Mouse (Mus musculus): ENCODE results near the gene Dclk1. TPM values are rescaled to one million over a fixed set of nuclear protein-coding genes. Genes with fewer than 3 reads are reported as not detected.
A peak's percentile ranks its signal among the peaks of the same experiment; 100 is the strongest.

The Dclk1 gene
- polyA plus RNA-seq, 1 experiment from 2014 or later: 253 TPM

DNA sequence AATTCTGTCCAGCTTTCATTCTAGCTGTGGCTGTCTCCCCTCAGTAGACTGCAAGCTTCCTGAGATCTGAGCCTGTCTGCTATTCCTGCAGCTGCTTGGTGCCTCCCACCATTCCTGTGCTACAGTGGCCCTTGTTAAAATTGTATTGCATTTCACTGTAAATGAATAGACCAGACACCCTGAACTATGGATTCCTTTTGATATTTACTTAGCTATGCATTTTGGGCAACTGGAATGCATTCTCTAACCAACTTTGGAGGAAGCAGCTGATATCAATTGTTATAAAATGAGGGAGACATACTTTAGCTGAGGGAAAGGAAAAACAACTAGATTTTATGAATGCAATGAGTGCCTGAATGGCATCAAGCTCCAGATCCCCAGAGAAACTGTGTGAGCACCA lies 63.5 kb downstream of the Dclk1 start:
- H3K27me3 ChIP-seq: no peaks in the 10 kb centered on the region
- H3K36me3 ChIP-seq: no peaks in the 10 kb centered on the region
- H3K27ac ChIP-seq (replicated peaks): no peak overlapping the region
- no peak overlapping the region for H3K9ac ChIP-seq (replicated peaks)
- no peaks in the 10 kb centered on the region for H3K9me3 ChIP-seq
- H3K4me3 ChIP-seq: no peak overlapping the region
- no peak for ATAC-seq (replicated peaks)
- no peak overlapping the region for H3K4me2 ChIP-seq (replicated peaks)
- peaks cover 8% of the 10 kb centered on the region; the same call in 1 of the 2 replicates for H3K4me1 ChIP-seq

DNA sequence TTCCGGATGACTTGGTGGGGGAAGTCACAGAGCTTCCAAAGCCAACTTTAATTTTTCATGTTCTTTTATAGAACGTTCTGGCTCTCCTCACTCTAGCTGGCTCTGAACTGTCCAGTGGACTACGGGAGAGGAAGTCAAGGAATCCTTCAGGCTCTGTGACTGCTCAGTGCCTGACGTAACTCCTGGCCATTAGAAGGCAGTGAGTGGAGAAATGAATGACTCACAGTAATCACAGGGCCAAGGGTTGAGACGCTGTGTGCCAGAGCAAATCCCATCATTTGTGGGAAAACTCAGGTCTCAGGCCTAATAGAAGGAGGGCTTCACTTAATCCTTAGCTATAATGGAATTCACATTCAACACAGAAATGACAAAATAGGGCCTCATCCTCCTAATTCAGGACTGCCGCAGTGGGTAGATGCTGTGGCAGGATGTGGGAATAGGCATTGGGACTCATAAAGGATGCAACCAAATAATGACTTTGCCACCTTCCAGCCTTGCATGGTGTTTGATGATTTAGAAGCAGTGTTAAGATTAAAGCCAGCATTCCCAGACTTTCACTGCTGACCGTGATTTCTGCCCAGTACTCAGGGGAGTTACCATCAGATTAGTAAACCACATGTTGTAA lies 65.5 kb downstream of the Dclk1 start:
- H3K4me2 ChIP-seq (replicated peaks): no peak overlapping the region
- no peaks in the 10 kb centered on the region for H3K27me3 ChIP-seq
- H3K4me1 ChIP-seq: peaks cover 13% of the 10 kb centered on the region
- ATAC-seq (replicated peaks): no peak
- no peak overlapping the region for H3K4me3 ChIP-seq
- no peaks in the 10 kb centered on the region for H3K9me3 ChIP-seq
- H3K9ac ChIP-seq (replicated peaks): no peak overlapping the region
- H3K27ac ChIP-seq (replicated peaks): no peak overlapping the region
- WGBS: 43% methylated on average over 7 of the region's 7 CpGs
- H3K36me3 ChIP-seq: no peaks in the 10 kb centered on the region

DNA sequence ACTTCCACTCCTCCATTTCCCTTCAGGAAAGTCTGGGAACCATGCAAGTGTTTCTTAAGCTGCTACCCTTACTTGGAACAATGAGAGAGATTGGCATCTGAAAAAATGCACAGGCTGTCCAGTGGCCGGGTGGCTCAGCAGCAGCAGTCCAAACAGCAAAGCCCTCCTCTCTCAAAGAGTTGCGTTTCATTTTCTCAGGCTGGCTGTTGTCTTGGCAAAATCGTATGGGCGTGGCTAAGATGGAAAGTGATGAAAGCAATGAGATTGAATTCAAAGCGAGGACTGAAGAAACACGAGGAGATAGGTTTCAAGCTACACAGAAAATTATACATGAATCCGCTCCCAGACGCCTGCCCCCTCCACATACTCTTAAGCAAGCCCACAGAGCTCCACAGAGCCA lies 67.8 kb downstream of the Dclk1 start:
- 58% methylated on average over 8 of the region's 8 CpGs for WGBS
- ATAC-seq (replicated peaks): no peak
- Histone ChIP-seq H3K27ac (replicated peaks) (no peak overlapping the region), H3K4me1 (peaks cover 14% of the 10 kb centered on the region), H3K36me3 (peaks cover 3% of the 10 kb centered on the region; the same call in 1 of the 2 replicates), H3K27me3 (no peaks in the 10 kb centered on the region), H3K9ac (replicated peaks) (no peak overlapping the region), H3K4me3 (no peak overlapping the region), H3K4me2 (replicated peaks) (no peak overlapping the region), H3K9me3 (no peaks in the 10 kb centered on the region)

DNA sequence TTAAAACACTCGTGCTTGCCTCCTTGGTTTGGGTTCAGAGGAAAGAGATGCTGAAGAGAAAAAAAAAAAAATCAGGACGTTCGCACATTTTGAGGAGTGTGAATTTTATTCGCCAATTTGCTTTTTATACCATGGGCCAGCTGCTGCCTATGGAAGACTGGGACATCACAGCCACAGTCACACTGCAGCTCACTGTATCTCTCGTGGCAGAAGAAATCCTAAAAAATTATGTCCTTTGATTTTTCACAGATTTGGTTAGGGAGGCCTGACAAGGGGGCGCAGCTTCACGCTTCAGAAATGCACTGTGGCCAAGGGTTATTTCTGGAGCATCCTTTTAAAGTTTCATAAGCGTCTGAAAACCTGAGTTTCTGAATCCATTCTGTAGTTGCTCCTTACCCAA lies 73.7 kb downstream of the Dclk1 start:
- no peak for ATAC-seq (replicated peaks)
- no peak overlapping the region for H3K4me2 ChIP-seq (replicated peaks)
- H3K4me3 ChIP-seq: no peak overlapping the region
- H3K27ac ChIP-seq (replicated peaks): peak overlapping the region; percentile 59; the same call in 1 of the 2 replicates
- H3K9me3 ChIP-seq: no peaks in the 10 kb centered on the region
- peaks cover 3% of the 10 kb centered on the region; the same call in 1 of the 2 replicates for H3K36me3 ChIP-seq
- no peaks in the 10 kb centered on the region for H3K27me3 ChIP-seq
- 67% methylated on average over 8 of the region's 8 CpGs for WGBS
- H3K9ac ChIP-seq (replicated peaks): no peak overlapping the region
- peaks cover 14% of the 10 kb centered on the region for H3K4me1 ChIP-seq

DNA sequence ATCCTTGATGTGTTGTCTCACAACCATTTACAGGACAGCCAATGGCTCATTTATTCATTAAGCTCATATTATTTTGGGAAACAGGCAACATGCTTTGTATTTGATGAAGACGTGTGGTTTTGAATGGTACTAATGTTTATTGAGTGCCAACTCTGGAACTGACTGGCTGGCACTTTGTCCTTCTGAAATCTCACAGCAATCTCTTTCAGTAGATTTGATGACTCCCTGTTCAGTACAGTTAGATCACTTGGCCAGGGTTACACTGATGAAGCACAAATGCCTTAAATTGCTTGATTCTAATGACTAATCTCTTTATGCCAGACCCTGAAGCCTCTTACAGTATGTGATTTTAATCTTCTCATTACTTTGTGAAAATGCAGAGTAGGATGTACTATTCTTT lies 75.9 kb downstream of the Dclk1 start:
- no peaks in the 10 kb centered on the region for H3K9me3 ChIP-seq
- H3K27me3 ChIP-seq: no peaks in the 10 kb centered on the region
- 44% methylated on average over 1 of the region's 1 CpGs for WGBS
- 0 out of 2 replicates have a peak, but pooled peaks cover 9% of the 10 kb centered on the region for H3K4me1 ChIP-seq
- H3K27ac ChIP-seq (replicated peaks): no peak overlapping the region
- peaks cover 3% of the 10 kb centered on the region; the same call in 1 of the 2 replicates for H3K36me3 ChIP-seq
- no peak overlapping the region for H3K4me2 ChIP-seq (replicated peaks)
- H3K9ac ChIP-seq (replicated peaks): no peak overlapping the region
- ATAC-seq (replicated peaks): no peak
- no peak overlapping the region for H3K4me3 ChIP-seq

DNA sequence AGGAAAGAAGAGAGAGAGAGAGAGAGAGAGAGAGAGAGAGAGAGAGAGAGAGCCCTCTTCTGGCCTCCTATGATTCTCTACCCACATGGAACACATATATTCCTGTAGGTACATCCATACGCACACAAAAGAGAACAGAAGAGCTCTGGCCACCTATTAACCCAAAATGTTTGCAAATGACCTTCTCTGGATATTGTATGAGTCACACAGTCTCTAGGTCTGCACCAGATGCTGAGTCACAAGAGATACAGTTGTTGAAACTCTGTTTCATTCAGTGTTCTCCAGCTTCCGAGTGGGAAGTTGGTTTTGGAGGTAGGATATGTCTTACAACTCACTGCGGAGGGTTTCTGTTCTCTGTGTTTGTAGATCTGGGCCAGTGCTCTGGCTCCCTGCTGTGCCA lies 78.4 kb downstream of the Dclk1 start:
- H3K4me2 ChIP-seq (replicated peaks): no peak overlapping the region
- 0 out of 2 replicates have a peak, but pooled peaks cover 7% of the 10 kb centered on the region for H3K4me1 ChIP-seq
- WGBS: 88% methylated on average over 3 of the region's 3 CpGs
- H3K27ac ChIP-seq (replicated peaks): no peak overlapping the region
- no peak overlapping the region for H3K9ac ChIP-seq (replicated peaks)
- H3K4me3 ChIP-seq: no peak overlapping the region
- no peaks in the 10 kb centered on the region for H3K36me3 ChIP-seq
- no peaks in the 10 kb centered on the region for H3K9me3 ChIP-seq
- ATAC-seq (replicated peaks): no peak
- no peaks in the 10 kb centered on the region for H3K27me3 ChIP-seq

DNA sequence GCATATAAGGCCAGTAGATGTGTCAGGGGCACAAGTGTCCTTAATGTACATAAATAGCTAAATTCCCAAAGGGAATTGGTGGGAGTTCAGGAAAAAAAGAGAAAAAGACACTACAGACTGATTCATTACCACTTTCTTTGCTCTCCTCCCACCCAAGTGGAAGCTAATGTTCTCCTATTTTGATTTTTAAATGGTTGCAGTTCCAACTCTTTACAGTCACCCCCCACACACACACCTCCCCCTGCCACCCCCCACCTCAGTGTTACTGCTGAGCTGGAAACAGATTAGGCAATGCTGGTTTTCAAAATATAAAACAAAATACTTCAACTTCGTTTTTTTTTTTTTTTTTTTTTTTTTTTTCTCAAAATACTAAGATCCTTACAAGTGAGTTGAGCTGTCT lies 81.9 kb downstream of the Dclk1 start:
- Histone ChIP-seq H3K36me3 (no peaks in the 10 kb centered on the region), H3K4me2 (replicated peaks) (no peak overlapping the region), H3K9ac (replicated peaks) (no peak overlapping the region), H3K9me3 (no peaks in the 10 kb centered on the region), H3K27me3 (no peaks in the 10 kb centered on the region), H3K4me3 (no peak overlapping the region), H3K27ac (replicated peaks) (no peak overlapping the region), H3K4me1 (no peaks in the 10 kb centered on the region)
- 77% methylated on average over 1 of the region's 1 CpGs for WGBS
- no peak for ATAC-seq (replicated peaks)

DNA sequence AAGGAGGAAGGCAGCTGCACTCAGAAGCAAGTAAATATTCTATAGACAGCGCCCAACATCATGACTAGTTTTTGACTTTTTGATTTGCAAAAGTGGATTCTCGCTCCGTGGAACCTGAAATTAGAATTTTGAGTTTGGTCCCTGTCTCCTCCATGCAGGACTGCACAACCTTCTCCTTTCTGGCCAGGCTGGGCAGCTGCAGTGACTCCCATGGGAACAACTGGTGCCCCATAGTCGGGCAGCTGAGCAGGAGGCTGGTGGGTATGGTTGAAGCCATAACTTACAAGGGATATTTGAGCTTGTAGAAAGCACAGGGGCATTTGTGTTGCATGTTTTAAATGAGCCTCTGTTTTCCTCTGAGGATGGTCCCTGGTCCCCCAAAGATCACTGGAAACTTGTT lies 88.3 kb downstream of the Dclk1 start:
- no peak overlapping the region for H3K4me3 ChIP-seq
- H3K27me3 ChIP-seq: no peaks in the 10 kb centered on the region
- H3K4me1 ChIP-seq: no peaks in the 10 kb centered on the region
- no peak overlapping the region for H3K9ac ChIP-seq (replicated peaks)
- H3K4me2 ChIP-seq (replicated peaks): no peak overlapping the region
- 96% methylated on average over 4 of the region's 4 CpGs for WGBS
- ATAC-seq (replicated peaks): no peak
- H3K36me3 ChIP-seq: no peaks in the 10 kb centered on the region
- no peaks in the 10 kb centered on the region for H3K9me3 ChIP-seq
- no peak overlapping the region for H3K27ac ChIP-seq (replicated peaks)

DNA sequence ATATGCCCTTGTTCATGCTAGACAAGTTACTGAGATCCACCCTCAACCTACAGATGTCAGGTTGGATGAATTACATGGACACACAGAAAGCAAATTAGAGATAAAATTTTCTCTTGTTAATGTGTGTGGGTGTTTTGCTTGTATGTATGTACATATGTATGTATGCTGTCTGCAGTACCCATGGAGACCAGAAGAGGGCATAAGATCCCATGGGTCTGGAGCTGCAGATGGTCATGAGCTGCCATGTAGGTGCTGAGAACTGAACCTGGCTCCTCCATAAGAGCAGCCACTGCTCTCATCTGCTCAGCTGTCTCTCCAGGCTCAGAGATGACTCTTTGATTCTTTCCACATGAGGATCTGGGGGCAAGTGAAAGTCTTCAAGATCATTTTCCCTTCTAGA lies 89.5 kb downstream of the Dclk1 start:
- Histone ChIP-seq H3K4me2 (replicated peaks) (no peak overlapping the region), H3K9me3 (no peaks in the 10 kb centered on the region), H3K27ac (replicated peaks) (no peak overlapping the region), H3K4me1 (no peaks in the 10 kb centered on the region), H3K36me3 (no peaks in the 10 kb centered on the region), H3K9ac (replicated peaks) (no peak overlapping the region), H3K4me3 (no peak overlapping the region), H3K27me3 (no peaks in the 10 kb centered on the region)
- ATAC-seq (replicated peaks): no peak

DNA sequence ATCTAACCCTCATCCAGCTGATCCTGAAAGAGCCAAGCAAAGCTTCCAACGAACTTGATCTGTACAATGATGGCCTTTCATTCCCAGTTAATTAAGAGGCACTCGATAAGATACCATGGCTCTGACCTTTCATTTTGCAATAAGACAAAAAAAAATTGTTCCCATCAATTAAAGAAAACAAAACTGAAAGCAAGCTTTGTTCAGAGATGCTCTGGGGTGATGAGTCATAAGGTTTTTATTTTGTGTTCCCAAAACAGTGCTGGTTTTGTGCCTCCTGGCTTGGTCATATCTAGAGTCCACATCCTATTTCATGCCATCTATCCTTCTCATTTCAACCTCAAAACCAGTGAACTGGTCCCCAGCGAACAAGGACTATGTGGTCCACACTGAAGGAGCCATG lies 91.3 kb downstream of the Dclk1 start:
- no peaks in the 10 kb centered on the region for H3K4me1 ChIP-seq
- no peak overlapping the region for H3K4me3 ChIP-seq
- 66% methylated on average over 3 of the region's 3 CpGs for WGBS
- H3K4me2 ChIP-seq (replicated peaks): no peak overlapping the region
- ATAC-seq (replicated peaks): no peak
- no peaks in the 10 kb centered on the region for H3K27me3 ChIP-seq
- H3K9me3 ChIP-seq: no peaks in the 10 kb centered on the region
- H3K27ac ChIP-seq (replicated peaks): no peak overlapping the region
- H3K36me3 ChIP-seq: no peaks in the 10 kb centered on the region
- no peak overlapping the region for H3K9ac ChIP-seq (replicated peaks)

DNA sequence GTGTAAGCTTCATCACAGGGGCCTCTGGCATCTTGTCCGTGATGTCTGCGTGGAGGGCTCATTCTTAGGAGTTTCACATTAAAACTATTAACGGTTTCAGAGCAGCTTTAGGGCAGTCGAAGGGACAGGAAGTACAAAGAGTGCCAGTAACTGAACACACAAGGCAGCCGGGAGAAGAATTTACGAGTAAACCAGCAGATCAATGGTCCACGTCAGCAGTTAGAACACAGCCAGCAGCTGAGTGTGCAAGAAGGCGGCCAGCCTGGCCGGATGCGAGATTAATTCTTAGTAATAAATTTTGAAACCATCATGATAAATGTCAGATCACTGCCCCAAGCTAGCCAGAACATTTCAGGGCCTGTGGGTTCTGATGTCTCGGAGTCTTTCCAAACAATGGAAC lies 94.7 kb downstream of the Dclk1 start:
- Histone ChIP-seq H3K4me2 (replicated peaks) (no peak overlapping the region), H3K27me3 (no peaks in the 10 kb centered on the region), H3K27ac (replicated peaks) (no peak overlapping the region), H3K36me3 (no peaks in the 10 kb centered on the region), H3K9me3 (no peaks in the 10 kb centered on the region), H3K4me3 (no peak overlapping the region), H3K4me1 (peaks cover 6% of the 10 kb centered on the region; the same call in 1 of the 2 replicates), H3K9ac (replicated peaks) (no peak overlapping the region)
- 93% methylated on average over 11 of the region's 11 CpGs for WGBS
- no peak for ATAC-seq (replicated peaks)

DNA sequence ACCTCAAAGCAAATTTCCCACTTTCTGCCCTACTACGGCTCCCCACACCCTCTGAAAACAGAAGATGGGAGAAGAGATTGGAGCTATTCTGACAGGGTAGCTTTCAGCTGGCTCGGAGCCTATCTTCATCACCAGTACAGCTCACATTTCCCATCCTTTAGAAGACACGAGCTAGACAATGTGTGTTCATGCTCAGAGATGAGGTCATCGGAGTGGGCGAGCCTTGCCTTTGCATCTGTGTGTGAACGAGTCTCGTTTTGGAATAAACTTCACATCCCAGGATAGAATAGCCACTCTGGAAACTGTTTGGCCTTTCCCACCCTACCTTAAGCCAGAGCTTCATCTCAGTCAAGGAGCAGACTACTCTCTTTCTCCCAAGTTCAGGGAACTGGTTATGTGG lies 95.5 kb downstream of the Dclk1 start:
- 83% methylated on average over 7 of the region's 7 CpGs for WGBS
- no peak overlapping the region for H3K4me3 ChIP-seq
- no peaks in the 10 kb centered on the region for H3K36me3 ChIP-seq
- H3K27me3 ChIP-seq: no peaks in the 10 kb centered on the region
- H3K9ac ChIP-seq (replicated peaks): no peak overlapping the region
- no peaks in the 10 kb centered on the region for H3K9me3 ChIP-seq
- ATAC-seq (replicated peaks): no peak
- no peak overlapping the region for H3K27ac ChIP-seq (replicated peaks)
- no peak overlapping the region for H3K4me2 ChIP-seq (replicated peaks)
- peaks cover 6% of the 10 kb centered on the region; the same call in 1 of the 2 replicates for H3K4me1 ChIP-seq

DNA sequence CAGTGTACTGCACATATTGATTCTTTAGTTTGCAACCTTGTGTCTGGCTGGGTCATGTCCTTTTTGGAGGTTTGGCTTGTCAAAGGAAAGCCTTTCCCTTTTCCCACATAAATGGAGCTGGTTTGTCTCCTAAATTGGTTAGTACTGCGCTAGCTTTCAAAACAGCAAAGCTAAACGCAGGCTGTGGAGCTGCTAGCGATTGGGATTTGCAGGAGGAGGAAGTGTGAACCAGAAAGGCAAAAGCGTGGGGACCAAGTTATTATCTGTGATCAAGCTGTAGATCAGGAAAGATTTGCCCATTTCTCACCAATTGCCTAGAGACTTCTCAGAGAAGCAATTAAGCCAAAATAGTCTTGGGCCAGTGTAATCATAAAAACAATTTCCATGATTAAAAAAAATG lies 100.3 kb downstream of the Dclk1 start:
- 75% methylated on average over 4 of the region's 4 CpGs for WGBS
- Histone ChIP-seq H3K27ac (replicated peaks) (no peak overlapping the region), H3K9ac (replicated peaks) (no peak overlapping the region), H3K27me3 (no peaks in the 10 kb centered on the region), H3K36me3 (no peaks in the 10 kb centered on the region), H3K4me3 (no peak overlapping the region), H3K4me1 (peaks cover 16% of the 10 kb centered on the region), H3K4me2 (replicated peaks) (no peak overlapping the region), H3K9me3 (no peaks in the 10 kb centered on the region)
- no peak for ATAC-seq (replicated peaks)
